Mouse (Mus musculus): ENCODE measurements around the gene Hoxb13.

DNA sequence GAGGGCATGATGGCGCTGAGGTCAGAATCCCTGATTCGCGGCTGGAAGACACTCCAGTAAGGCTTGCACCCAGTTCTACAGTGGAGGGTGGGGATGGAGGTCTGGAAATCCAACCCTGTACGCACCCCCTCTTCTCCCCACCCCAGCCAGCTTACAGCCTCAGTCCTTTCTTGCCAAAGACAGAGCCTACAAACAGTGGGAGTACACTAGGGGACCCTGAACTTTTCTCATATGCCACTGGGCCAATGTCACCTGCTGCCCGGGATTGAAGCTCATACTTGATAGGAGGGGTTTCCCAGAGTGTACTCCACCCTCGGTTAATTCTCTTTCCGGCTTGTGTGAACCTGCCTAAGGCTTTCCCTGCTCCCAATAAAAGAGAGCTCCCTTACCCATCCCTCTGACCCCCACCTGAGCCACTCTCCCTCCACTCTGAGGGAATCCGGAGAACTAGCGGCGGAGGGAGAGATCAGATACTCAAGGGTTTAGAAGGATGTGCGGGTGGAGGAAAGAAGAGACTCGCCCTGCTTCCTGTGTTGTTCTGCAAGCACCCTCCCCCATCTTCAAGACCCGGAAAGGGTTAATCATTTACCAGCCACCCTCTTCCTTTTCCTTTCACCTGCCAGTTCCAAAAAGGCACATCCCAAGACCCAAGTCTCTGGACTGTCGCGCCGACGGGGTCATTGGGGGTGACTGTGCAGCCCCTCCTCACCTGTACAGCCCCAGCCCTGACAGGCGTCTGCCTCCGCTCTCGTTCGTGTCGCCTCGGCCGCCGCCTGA lies 21.4 kb upstream of the Hoxb13 start:
- TF ChIP-seq CTCF (IDR thresholded peaks at IDR 0.05; ENCODE audit: extremely low read depth, insufficient read length, insufficient replicate concordance, low read depth, low read length), result no peak
- no peak for TF ChIP-seq POLR2A (IDR thresholded peaks at IDR 0.05; ENCODE audit: low read depth, low read length)

All from small intestine, adult 2 months (tissue).